Mouse (Mus musculus) CD4-positive naive resting alpha-beta T cell, adult 76 days (primary cell): ENCODE measurements around the gene Vapb. TPM values are rescaled to one million over a fixed set of nuclear protein-coding genes. Genes with fewer than 3 reads are reported as not detected.

ENCODE experiments used
- total RNA-seq: library from RNA; stranded (reverse); gene quantifications from one replicate; pipeline ENCODE4 v1.2.4, GENCODE M21; 2023

The Vapb gene
- total RNA-seq, result 38.3 TPM

GRCm38 (mm10) chr2:173737222-173737989 lies at the start of gene Vapb:
TSS of gene Vapb (plus strand) at chr2:173737511.

GRCm38 (mm10) chr2:173719115-173719514 lies 18.2 kb upstream of the Vapb start, which contains the start of gene 1700010B08Rik:
TSS of gene 1700010B08Rik (plus strand) at chr2:173719415.

Other genes starting within 250 kb of the Vapb start
- not detected for gene 1700021F07Rik, start 214.9 kb upstream of the Vapb start, total RNA-seq
- not detected for gene Ankrd60, start 159.1 kb upstream of the Vapb start, total RNA-seq
- 21.1 TPM for gene Rab22a, start 77.8 kb upstream of the Vapb start, total RNA-seq
- not detected for gene 1700010B08Rik, start 18.1 kb upstream of the Vapb start, total RNA-seq